Mouse (Mus musculus) liver, embryonic 11.5 days (tissue): Measurements from ENCODE around the gene Ghr. TPM values are rescaled to one million over a fixed set of nuclear protein-coding genes. Genes with fewer than 3 reads are reported as not detected.

Source experiments
- ATAC-seq: fragments of 200-750 bp; cut with Nextera tagmentation; replicated peaks from 2 replicates; pipeline ENCODE4 v1.8.0; 2017; ENCODE audit warnings: moderate number of reproducible peaks, mild to moderate bottlenecking, moderate TSS enrichment, moderate library complexity; ENCODE audit not compliant: low FRiP score
- DNase-seq: peaks from one replicate; pipeline ENCODE4 v3.0.0-alpha.2; 2017; ENCODE audit warnings: low spot score
- H3K27ac ChIP-seq: fragments of 300-500 bp; sonication (generic); 2 replicates; pipeline ENCODE4 v1.5.1; 2014; ENCODE audit warnings: mild to moderate bottlenecking, low read depth, low read length, control low read depth
- H3K27me3 ChIP-seq: fragments of 300-500 bp; sonication (generic); replicated peaks from 2 replicates; pipeline ENCODE4 v1.6.1; 2014; ENCODE audit warnings: low read length, mixed read lengths; ENCODE audit not compliant: control insufficient read depth, insufficient read depth
- H3K36me3 ChIP-seq: fragments of 300-500 bp; sonication (generic); 2 replicates; pipeline ENCODE4 v1.6.1; 2014; ENCODE audit warnings: mild to moderate bottlenecking, low read length, moderate library complexity, mixed read lengths; ENCODE audit not compliant: control insufficient read depth, insufficient read depth
- H3K4me1 ChIP-seq: fragments of 300-500 bp; sonication (generic); replicated peaks from 2 replicates; pipeline ENCODE4 v1.6.1; 2014; ENCODE audit warnings: low read length, mixed read lengths; ENCODE audit not compliant: control insufficient read depth, insufficient read depth
- H3K4me2 ChIP-seq: fragments of 300-500 bp; sonication (generic); 2 replicates; pipeline ENCODE4 v1.6.1; 2014; ENCODE audit warnings: mild to moderate bottlenecking, control low read depth, moderate library complexity
- H3K4me3 ChIP-seq: fragments of 300-500 bp; sonication (generic); 2 replicates; pipeline ENCODE4 v1.5.1; 2014; ENCODE audit warnings: low read depth, low read length, control low read depth
- H3K9ac ChIP-seq: fragments of 300-500 bp; sonication (generic); 2 replicates; pipeline ENCODE4 v1.6.1; 2014; ENCODE audit warnings: low read depth, low read length, control low read depth
- H3K9me3 ChIP-seq: fragments of 300-500 bp; sonication (generic); 2 replicates; pipeline ENCODE4 v1.6.1; 2016; ENCODE audit warnings: low read length, inconsistent platforms, mixed read lengths; ENCODE audit not compliant: control insufficient read depth
- WGBS: fragments of 180-500 bp; shearing (Covaris S2); extraction: QIAGEN DNeasy Blood & Tissue Kit; methylation state at CpG from one replicate; pipeline ENCODE4 v1.1.7; 2014; 5-methylcytosine and 5-hydroxymethylcytosine counted together
- polyA plus RNA-seq: library from polyadenylated mRNA; unstranded; fragments of >200 nt; fragmentation: Nextera tagmentation; extraction: Ambion mirVana; gene quantifications from 2 replicates; pipeline ENCODE4 v1.2.1, GENCODE M21; 2014

Ghr gene
- polyA plus RNA-seq, 1 experiment from 2014 or later, result 38.2 TPM

- no peak overlapping the region for H3K9ac ChIP-seq
- no peak overlapping the region for H3K4me3 ChIP-seq
- WGBS, result 83% methylated on average over 1 of the region's 1 CpGs
- no peaks in the 10 kb centered on the region for H3K27me3 ChIP-seq
- no peak for DNase-seq
- H3K4me1 ChIP-seq, result no peaks in the 10 kb centered on the region
- no peak overlapping the region for H3K27ac ChIP-seq
- H3K4me2 ChIP-seq, result no peak overlapping the region
- no peak for ATAC-seq
- no peaks in the 10 kb centered on the region for H3K36me3 ChIP-seq
- no peaks in the 10 kb centered on the region for H3K9me3 ChIP-seq
These were observed 97.9 kb downstream of the Ghr start for GRCm38 (mm10) chr15:3485367-3485766.

- H3K36me3 ChIP-seq, result no peaks in the 10 kb centered on the region
- no peak overlapping the region for H3K9ac ChIP-seq
- ATAC-seq (no peak), DNase-seq (no peak)
- no peaks in the 10 kb centered on the region for H3K4me1 ChIP-seq
- H3K27me3 ChIP-seq, result no peaks in the 10 kb centered on the region
- no peaks in the 10 kb centered on the region for H3K9me3 ChIP-seq
- 81% methylated on average over 3 of the region's 3 CpGs for WGBS
- no peak overlapping the region for H3K27ac ChIP-seq
- no peak overlapping the region for H3K4me2 ChIP-seq
- H3K4me3 ChIP-seq, result no peak overlapping the region
These were observed 99.8 kb downstream of the Ghr start for GRCm38 (mm10) chr15:3483451-3483850.

GRCm38 (mm10) chr15:3469230-3469629, 114.1 kb downstream of the Ghr start:
- WGBS, result 84% methylated on average over 4 of the region's 4 CpGs
- DNase-seq (no peak), ATAC-seq (no peak)
- Histone ChIP-seq H3K4me2 (no peak overlapping the region), H3K9ac (no peak overlapping the region), H3K27ac (no peak overlapping the region), H3K4me1 (no peaks in the 10 kb centered on the region), H3K4me3 (no peak overlapping the region), H3K9me3 (no peaks in the 10 kb centered on the region), H3K27me3 (no peaks in the 10 kb centered on the region), H3K36me3 (no peaks in the 10 kb centered on the region)

- no peak overlapping the region for H3K27ac ChIP-seq
- DNase-seq, result no peak
- ATAC-seq, result no peak
- no peaks in the 10 kb centered on the region for H3K27me3 ChIP-seq
- no peaks in the 10 kb centered on the region for H3K36me3 ChIP-seq
- no peaks in the 10 kb centered on the region for H3K4me1 ChIP-seq
- WGBS, result 76% methylated on average over 4 of the region's 4 CpGs
- no peak overlapping the region for H3K4me3 ChIP-seq
- no peaks in the 10 kb centered on the region for H3K9me3 ChIP-seq
- no peak overlapping the region for H3K9ac ChIP-seq
- H3K4me2 ChIP-seq, result no peak overlapping the region
These were observed 116.7 kb downstream of the Ghr start for GRCm38 (mm10) chr15:3466608-3467007.

GRCm38 (mm10) chr15:3464754-3465153, 118.5 kb downstream of the Ghr start:
- Histone ChIP-seq H3K4me2 (peak overlapping the region; percentile 28; the same call in 1 of the 2 replicates), H3K4me3 (no peak overlapping the region), H3K36me3 (no peaks in the 10 kb centered on the region), H3K4me1 (no peaks in the 10 kb centered on the region), H3K27ac (no peak overlapping the region), H3K9ac (no peak overlapping the region), H3K27me3 (no peaks in the 10 kb centered on the region), H3K9me3 (no peaks in the 10 kb centered on the region)
- DNase-seq (no peak), ATAC-seq (peak; percentile 45; the same call in 1 of the 2 replicates)
- WGBS, result 47% methylated on average over 4 of the region's 4 CpGs

- H3K27me3 ChIP-seq, result no peaks in the 10 kb centered on the region
- H3K9ac ChIP-seq, result no peak overlapping the region
- no peak for DNase-seq
- no peaks in the 10 kb centered on the region for H3K9me3 ChIP-seq
- WGBS, result 89% methylated on average over 4 of the region's 4 CpGs
- no peaks in the 10 kb centered on the region for H3K36me3 ChIP-seq
- no peak overlapping the region for H3K4me3 ChIP-seq
- ATAC-seq, result no peak
- H3K4me1 ChIP-seq, result no peaks in the 10 kb centered on the region
- H3K27ac ChIP-seq, result no peak overlapping the region
- H3K4me2 ChIP-seq, result no peak overlapping the region
These were observed 126.7 kb downstream of the Ghr start for GRCm38 (mm10) chr15:3456543-3456942.

- ATAC-seq, result no peak
- no peaks in the 10 kb centered on the region for H3K27me3 ChIP-seq
- no peak overlapping the region for H3K9ac ChIP-seq
- H3K4me1 ChIP-seq, result no peaks in the 10 kb centered on the region
- DNase-seq, result no peak
- no peak overlapping the region for H3K4me3 ChIP-seq
- no peak overlapping the region for H3K27ac ChIP-seq
- H3K9me3 ChIP-seq, result no peaks in the 10 kb centered on the region
- H3K4me2 ChIP-seq, result no peak overlapping the region
- H3K36me3 ChIP-seq, result no peaks in the 10 kb centered on the region
These were observed 127.7 kb downstream of the Ghr start for GRCm38 (mm10) chr15:3455572-3455971.

GRCm38 (mm10) chr15:3452080-3452752, 131.1 kb downstream of the Ghr start:
- 74% methylated on average over 5 of the region's 5 CpGs for WGBS
- no peak overlapping the region for H3K9ac ChIP-seq
- no peak for DNase-seq
- no peaks in the 10 kb centered on the region for H3K9me3 ChIP-seq
- H3K4me2 ChIP-seq, result no peak overlapping the region
- H3K4me3 ChIP-seq, result no peak overlapping the region
- no peak overlapping the region for H3K27ac ChIP-seq
- no peaks in the 10 kb centered on the region for H3K27me3 ChIP-seq
- ATAC-seq, result no peak
- no peaks in the 10 kb centered on the region for H3K36me3 ChIP-seq
- H3K4me1 ChIP-seq, result no peaks in the 10 kb centered on the region

GRCm38 (mm10) chr15:3449564-3449963, 133.7 kb downstream of the Ghr start:
- no peak overlapping the region for H3K4me2 ChIP-seq
- no peaks in the 10 kb centered on the region for H3K4me1 ChIP-seq
- H3K9ac ChIP-seq, result no peak overlapping the region
- no peaks in the 10 kb centered on the region for H3K9me3 ChIP-seq
- ATAC-seq (no peak), DNase-seq (no peak)
- 73% methylated on average over 2 of the region's 2 CpGs for WGBS
- no peaks in the 10 kb centered on the region for H3K36me3 ChIP-seq
- no peak overlapping the region for H3K27ac ChIP-seq
- H3K4me3 ChIP-seq, result no peak overlapping the region
- H3K27me3 ChIP-seq, result no peaks in the 10 kb centered on the region
